Mouse (Mus musculus): Measurements from ENCODE around the gene Rnf216.

Gene Rnf216

DNA sequence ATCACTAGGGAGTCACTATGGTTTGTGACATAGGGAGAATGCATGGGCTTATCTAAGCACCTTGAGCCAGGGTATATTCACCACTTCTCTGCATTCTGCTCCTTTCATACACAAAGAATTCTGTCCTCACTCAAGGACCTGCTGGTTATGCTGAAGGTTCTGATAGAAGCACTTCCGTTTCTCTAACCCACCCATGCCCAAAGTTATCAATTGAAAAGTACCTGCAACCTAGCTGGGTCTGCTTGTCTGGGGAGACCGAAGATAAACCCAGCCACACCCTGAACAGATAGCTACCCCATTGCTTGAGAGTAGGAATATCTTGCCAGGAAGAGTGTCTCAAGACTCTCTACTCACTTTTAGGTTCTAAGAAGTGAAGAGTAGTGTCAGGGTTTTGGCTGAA lies 60.1 kb downstream of the Rnf216 start:
- DNase-seq: no peak

DNA sequence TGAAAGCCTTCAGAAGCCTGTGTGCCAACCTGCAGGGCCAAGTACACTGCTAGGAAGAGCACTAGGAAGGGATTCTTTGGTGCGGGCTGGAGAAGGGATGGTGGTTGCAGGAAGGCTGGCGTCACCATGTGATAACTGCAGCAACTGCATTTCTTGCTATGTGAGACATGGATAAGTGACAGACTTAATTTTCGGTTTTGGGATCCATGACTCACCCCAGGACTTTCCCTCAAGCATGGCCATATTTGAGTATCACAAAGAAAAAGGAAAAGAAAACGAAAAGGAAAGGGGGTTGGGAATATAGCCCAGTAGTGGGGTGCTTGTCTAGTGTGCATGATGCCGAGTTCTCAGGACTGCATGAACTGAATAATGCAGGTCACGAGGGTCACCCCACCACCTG lies 60.9 kb downstream of the Rnf216 start:
- no peak for DNase-seq

DNA sequence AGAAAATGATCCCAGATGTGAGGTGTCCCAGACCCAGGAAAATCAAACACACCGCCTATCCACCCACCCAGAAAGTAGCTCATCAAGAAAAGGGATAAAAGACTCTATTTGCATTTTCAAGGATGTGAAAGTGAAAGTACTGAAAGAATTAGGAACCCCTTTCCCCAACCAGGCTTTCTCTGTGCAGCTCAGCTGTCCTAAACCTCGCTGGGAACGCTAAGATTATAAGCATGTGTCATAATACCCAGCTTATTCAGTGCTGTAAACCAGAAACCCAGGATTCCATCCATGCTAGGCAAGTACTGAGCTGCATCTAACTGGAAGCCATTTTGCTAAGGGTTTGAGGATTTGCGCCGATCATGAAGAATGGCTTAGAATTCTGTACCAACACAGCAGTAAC lies 62.5 kb downstream of the Rnf216 start:
- no peak for DNase-seq

DNA sequence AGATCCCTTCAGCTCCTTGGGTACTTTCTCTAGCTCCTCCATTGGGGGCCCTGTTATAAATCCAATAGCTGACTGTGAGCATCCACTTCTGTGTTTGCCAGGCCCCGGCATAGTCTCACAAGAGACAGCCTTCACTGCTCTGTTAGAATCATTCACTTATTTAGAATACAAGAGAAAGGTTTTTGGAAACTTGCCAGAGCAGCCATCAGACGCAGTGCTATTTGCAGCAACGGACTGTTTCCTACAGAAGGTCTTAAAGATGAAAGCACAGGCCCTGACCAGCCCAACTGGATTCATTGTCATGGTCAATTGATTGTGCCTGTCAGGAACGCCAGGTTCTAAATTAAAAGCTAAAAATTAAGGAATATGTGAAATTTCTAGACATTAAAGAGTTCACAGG lies 63.0 kb downstream of the Rnf216 start:
- DNase-seq: no peak

DNA sequence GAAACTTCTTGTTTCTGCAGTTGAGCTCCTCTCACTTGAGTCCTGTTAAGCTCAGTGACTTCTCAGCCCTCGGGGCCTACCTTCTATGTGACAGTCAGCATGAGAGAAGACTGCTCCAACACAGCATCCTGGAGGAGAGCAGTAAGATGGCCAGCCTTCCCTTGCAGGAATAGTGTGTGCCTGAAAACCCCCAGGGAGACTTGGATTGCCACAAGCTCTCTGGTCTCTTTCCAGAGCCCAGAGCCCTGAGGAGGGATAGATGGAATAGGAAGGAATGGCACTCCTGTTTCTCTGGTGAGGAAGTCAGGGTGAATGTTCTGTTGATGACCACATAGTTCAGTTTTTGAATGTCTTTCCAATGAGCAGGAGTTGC lies 63.8 kb downstream of the Rnf216 start:
- no peak for DNase-seq

DNA sequence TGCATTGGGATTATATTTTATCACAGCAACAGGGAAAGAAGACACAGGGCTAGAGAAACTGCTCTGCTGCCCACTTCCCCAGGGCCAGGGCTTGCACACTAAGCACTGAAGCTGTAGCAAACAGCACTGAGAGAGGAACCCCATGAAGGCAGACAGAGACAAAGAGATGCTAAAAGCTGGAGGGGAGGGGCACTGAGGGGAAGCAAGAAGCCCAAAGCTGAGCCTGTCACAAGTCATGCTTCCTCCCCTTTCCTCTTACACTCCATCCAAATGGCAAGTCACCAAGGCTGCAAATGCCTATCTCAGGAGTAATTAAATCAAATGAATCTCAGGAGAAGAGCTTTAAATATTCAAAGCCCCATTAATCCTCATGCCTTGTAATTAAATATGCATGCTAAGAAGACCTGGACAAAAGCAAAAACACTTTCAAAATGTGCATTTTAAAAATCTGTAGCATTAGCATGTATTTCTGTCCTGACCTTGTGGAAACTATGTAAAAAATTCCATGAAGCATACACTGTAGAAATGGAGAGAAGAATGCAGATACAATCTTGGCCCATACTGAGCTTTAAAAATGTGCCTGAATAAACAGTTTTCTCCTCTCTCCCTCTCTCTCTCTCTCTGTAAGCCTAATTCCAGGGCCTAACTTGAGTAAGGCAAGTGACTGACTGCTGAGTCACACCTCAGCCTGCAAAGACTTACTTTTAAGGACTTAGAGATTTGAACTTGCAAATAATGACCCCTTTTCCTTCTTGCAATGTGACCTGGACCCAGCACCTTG lies 64.4 kb downstream of the Rnf216 start:
- no peak for DNase-seq

DNA sequence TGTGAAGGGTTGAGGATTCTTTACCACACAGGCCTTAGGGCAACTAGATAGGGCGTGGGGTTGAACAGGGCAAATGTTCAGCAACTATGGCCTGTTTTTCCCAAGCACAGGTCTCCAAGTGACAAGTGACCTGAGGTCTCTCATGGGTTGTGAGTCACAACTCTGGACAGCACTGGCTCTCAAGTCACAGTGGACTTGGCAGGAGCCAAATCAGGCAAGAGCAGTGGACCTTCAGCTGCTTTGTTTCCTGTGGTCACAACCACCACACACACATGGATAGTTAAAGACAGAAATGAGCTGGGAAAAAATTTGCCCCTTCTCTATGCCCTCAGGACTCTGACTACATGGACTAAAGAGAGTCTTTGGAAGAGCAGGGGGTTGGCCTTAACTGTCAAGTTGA lies 65.2 kb downstream of the Rnf216 start:
- DNase-seq: no peak

DNA sequence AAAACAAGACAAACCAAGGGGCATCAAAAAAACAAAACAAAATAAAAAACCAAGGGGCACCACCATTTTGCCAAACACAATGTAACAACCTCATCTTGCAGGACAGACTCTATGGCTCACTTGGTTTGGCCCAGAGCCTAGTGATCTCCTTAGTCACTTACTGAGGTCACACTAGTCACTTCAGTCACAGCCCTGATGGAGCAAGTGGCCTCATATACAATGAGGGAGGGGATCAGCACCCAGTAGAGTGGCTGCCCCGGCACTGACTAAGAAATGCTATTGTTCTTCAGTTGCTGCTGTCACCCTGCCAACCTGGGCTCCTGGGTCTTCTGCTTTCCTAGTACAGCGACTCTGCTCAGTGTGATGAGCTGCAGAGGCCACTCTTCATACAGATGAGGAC lies 68.9 kb downstream of the Rnf216 start:
- no peak for DNase-seq

DNA sequence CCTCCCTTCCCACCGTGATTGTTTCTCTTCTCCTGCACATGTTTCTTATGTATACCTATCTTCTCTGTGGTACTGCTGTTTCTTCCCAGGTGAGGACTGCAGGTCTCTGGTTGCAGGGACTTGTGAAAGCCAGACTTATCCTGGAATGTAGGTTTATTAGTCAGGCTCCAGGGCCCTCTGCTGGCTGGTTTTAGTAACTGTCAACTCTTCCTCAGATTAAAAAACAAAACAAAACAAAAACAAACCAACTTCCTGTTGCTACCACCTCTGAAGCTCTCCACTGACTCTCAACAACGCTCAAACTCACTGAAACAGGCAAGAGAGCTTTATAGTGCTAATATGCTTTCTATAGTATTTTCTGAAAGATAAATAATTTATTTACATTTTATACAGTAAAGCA lies 69.5 kb downstream of the Rnf216 start:
- no peak for DNase-seq

DNA sequence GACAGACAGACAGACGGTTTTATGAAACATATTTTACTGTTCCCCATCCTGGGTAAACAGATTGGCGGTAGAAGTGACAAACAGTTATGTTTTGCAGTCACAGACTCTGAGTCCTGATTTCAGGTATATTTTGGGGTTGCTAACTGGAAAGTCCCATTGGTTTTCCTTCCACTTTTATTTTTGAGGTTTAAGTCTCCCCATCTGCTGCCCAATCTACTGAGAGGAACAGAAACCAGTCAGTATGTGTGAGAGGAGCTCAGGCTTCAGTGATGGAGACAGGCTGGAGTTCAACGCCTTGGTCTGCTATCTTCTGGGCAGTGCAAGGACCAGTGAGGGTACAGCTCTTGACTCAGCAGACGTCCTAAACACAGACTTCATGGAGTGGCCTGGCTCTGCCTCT lies 74.0 kb downstream of the Rnf216 start:
- no peak for DNase-seq

DNA sequence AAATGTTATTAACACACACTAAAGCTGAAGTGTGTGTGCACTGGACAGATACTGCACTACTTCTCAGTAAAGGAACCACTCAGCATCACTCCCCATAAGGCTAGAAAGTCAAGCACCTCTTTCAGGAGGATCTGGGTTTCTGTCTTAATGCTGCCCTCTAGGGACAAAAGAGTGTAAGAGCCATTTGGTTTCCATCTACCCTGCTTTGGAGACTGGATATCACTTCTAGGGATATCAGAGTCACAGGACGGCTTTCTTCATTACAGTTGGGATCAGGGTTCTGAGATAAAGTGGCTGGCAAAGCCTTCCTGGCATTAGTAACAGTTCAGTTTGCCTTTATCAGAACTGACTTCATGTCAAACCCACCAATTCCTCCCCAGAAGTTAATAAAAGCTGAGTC lies 75.6 kb downstream of the Rnf216 start:
- no peak for DNase-seq

DNA sequence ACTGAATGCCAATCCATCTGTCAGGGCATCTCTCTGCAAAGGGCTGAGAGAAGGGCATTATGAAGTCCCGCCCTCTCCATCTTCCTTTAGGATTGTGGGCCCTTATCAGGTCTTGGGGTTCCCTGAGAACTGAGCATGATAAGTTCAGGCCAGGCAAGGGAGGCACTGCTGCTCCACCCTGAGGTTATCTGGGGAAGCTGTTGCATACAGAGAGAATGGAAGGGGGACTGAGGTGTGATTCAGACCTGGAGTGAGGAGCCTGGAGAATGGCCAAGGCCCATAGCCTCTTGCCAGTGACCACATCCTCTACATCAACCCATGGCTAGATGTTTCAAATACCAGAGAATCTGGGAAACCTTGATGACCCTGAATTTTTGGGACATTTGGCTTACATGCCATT lies 76.7 kb downstream of the Rnf216 start:
- DNase-seq: no peak

DNA sequence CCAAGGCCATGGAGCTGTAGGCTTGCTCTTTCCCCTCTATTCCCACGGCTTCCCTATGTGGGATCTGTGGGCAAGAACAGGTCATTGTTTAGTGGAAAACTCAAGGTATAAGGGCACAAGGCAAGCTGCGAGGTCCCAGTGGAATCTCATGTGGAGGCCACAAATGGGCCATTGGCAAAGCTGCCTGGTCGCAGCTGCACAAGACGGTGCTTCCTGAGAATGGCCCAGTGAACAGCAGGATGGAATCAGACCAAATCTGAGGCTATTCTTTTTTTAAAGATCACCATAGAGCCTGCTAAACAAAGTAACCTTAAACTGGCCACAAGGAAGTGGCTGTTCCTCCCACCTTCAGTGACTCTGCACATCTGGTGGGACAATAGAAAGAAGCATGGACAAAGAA lies 77.5 kb downstream of the Rnf216 start:
- DNase-seq: no peak

DNA sequence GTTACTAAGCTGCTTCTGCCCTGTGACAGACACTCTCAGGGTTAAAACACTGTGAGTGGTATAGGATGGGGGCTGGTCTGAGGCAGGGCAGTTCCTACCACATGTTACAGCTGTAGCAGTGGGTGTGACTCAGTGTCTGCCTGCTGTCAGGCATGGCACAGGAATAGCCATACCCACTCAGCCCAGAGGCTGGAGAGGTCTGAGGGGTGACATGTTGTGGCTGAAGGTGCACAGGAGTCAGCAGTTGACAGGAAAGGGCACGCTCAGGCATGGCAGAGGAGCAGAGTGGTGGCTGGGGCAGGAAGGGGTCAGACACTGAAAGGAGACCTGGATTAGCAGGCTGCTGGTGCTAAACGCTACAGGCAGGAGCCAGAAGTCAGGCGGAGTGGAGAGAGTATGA lies 78.7 kb downstream of the Rnf216 start:
- no peak for DNase-seq

DNA sequence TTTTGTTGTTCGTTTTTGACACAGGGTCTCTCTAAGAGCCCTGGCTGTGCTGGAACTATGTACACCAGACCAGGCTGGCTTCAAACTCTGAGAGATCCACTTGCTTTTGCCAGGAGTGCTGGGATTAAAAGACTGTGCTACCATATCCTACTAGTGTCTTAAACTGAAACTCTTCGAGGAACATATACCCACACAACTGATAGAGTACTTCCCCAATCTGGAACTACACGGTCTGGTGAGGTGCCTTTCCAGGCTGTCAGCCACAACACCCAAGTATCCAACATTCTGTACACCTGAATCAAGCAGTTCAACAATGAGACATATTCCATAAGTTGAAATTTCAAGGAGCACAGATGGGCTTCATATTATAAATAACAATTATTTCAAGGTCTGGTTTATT lies 79.5 kb downstream of the Rnf216 start:
- DNase-seq: no peak

DNA sequence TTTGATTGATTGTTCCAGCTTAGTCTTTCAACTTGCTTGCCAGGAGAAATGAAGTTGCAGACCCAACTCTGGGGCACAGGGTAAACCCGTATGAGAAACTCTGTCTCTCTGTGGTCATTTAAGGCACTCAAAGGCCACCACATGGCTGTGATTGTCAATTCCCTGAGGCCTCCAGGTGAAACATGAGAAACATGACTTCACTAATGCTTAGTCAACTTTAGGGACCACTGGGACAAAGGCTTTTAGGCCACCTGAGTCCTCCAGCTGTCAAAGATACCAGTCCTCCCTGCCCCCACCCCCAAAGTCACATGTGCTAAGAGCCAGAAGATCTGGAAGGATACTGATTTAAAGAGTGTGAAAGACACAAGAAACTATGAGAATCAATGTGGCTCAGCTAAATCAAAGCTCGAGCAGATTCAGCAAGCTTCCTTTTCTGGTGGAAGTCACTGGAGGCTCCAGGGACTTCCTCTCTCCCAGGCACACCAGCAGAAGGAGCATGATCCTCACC lies 80.1 kb downstream of the Rnf216 start:
- no peak for DNase-seq

DNA sequence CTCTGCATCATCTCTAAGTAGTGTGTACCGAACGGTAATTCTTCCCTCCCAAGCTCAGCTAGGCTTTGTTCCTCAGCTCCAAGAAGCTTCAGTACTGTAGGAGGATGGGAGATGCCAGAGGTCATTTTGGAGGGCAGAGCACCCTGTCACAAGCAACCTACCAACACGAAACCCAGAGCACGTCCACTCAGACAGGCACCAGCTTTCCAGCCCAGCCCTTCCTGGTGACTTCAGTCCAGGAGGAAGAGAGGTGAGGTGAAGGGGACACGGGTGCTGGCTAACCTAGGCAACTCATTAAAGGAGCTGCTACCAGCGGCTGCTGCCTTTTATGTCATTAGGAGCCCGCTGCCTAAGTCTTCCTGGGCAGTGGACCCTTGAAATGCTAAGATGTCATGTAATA lies 81.1 kb downstream of the Rnf216 start:
- no peak for DNase-seq

DNA sequence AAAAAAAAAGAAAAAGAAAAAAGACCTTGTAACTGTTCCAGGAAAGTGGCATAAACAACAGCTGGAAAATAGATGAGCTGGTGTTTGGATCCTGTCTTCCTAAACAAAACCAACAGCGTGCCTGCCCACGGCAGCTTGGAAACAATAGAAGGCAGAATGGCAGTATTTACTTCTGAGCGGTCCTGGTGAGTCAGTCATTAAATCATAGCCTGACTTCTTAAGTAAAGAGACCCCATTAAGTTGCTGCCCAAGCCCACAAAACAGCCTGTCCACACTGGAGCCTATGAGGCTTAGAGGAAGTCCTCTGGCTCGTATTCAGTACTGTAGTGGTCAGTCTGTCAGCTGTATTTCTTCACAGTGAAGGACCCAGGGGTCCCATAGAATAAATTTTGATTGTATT lies 81.6 kb downstream of the Rnf216 start:
- DNase-seq: no peak

DNA sequence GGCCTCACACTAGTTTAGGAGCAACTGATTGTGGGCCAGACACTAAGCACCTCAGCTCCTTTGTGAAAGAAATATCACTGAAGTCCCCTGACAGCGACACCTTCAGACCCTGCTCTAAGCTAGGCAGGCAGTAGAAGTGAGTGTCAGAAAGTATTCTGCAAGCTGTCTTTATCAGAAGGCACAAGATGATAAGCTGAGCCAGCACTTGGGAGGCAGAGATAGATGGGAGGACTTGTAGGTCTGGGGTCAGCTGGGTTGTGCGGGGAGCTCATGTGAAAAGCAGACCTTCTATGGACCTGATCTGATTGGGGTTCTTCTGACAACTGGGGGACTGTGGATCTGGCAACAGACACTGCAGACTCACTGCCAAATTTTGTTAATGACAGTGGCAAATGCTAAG lies 88.9 kb downstream of the Rnf216 start:
- DNase-seq: no peak

DNA sequence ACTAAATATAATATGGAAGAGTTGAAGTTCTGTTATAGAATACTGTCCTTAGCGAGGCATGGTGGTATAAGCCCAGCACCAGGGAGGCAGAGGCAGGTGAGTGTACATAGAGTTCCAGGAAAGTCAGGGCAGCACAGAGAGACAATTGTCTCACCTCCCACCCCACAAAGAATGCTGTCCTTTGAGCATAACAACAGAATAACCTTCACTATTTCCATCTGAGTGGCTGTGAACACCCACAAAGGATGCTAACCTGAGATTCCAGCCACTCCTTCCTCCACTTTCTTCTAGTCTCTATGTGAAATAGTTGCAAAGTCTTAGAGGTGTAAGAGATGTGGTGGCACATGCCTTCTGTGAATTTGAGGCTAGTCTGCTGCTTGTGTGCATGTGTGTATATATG lies 89.8 kb downstream of the Rnf216 start:
- DNase-seq: no peak

DNA sequence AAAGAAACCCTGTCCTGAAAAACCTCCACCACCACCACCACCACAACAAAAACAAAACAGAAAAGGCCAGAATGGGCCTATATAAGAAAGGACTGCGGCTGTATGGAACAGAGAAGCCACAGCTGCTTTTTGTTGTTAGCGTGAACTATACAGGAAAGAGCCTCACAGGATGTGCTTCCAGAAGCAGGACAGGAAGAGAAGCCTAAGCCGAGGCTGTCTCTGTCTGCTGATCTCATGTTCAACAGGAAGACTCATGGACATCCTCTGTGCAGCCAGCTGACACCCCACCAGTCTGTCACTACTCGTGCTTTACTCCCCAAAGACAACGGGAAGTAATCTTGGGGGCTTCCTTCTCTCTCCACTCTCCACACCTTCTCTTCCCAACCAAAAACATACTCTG lies 95.4 kb downstream of the Rnf216 start:
- DNase-seq: no peak

DNA sequence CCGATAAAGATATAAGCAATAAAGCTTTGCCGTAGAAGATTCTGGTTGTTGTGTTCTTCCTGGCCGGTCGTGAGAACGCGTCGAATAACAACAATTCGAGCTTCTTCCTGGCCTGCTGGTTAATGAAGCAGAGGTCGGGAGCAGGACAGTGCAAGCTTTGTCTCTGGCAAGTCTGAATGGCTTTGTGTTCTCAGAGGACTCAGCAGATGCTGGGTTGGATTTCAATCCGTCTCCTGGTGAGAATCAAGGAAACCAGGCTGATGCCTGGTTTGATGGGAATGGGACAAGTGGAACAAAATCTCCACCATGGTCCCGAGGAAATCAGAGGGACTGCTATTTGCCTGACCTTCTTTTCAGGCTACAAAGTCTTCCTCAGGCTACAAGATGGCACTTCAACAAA lies 103.4 kb downstream of the Rnf216 start:
- DNase-seq: no peak

DNA sequence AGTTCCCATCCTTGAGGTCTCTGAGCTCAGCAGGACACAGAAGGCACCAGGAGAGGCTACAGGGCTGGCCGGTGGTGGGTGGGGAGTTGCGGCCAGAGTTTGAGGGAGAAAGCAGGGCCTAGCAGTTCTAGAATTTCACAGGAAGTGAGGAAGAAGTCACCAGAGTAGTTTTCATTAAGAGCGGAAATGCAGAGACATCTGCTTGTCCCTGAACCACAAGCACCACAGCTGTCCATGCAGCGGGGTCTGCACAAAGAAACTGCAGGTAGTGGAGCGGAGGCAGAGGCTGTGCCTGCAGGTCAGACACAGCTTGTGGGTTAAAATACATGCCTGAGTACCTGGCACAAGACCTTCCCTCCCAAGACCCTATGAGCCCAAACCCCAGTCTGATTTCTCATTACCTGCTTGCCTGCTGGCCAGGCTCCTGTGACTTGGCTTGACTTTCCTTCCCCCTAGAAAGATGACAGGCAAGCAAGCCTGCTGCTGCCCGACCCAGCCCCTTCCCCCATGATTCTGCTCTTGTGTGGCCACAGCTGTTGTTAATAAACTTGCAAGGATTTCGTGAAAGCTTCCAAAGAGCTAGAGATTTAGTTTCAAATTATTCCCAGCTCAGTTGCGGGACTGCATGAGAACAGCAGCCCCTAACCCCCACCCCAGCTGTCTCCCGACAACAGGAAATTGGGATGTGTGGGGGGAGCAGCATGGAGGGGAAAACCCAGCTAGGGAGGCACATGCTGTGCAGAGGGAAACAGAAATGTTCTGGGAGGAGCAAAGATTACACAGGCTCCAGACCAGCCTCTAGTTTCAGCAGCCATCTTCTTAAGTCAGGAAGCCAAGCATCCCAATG lies 111.9 kb downstream of the Rnf216 start:
- no peak for DNase-seq

DNA sequence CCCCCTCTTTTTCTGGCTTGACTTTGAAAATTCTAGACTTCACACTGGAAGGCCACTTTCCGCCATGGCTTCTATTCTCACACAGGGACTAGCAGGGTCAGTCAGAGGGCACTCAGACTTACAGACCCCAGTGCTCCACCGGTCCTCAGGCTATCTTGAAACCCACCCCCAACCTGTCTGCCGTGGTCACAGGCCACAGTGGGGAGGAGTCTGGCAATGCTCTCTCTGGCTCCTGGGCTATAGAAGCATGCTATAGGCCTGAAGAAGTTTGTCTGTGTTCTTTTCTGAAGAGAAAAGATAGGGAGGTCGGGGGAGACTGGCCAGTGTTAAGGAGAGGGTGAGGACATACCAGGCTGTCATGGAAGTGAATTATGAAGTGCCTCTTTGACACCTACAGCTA lies 112.7 kb downstream of the Rnf216 start:
- DNase-seq: no peak
